Mouse (Mus musculus) brown adipose tissue, adult 24 weeks (tissue): Measurements from ENCODE around the gene Mplkip. TPM values are rescaled to one million over a fixed set of nuclear protein-coding genes. Genes with fewer than 3 reads are reported as not detected.

ENCODE experiments used
- H3K27ac ChIP-seq: fragments of 200-500 bp; replicated peaks from 2 replicates; pipeline ENCODE4 v1.5.1; 2012; ENCODE audit warnings: low read depth, mild to moderate bottlenecking, low read length
- H3K4me1 ChIP-seq: fragments of 200-500 bp; 2 replicates; pipeline ENCODE4 v1.6.1; 2012; ENCODE audit warnings: low read length, mixed read lengths; ENCODE audit not compliant: control insufficient read depth, insufficient read depth, insufficient read length
- H3K4me3 ChIP-seq: fragments of 200-500 bp; 2 replicates; pipeline ENCODE4 v1.5.1; 2012; ENCODE audit warnings: low read depth, mild to moderate bottlenecking, low read length, moderate library complexity; ENCODE audit not compliant: insufficient read depth
- polyA plus RNA-seq: library from polyadenylated mRNA; stranded (reverse); fragments of >200 nt; gene quantifications from 2 replicates; pipeline ENCODE4 v1.2.4, GENCODE M21; 2012; ENCODE audit not compliant: missing spikeins, insufficient read depth, insufficient read length

The Mplkip gene
- polyA plus RNA-seq, 1 experiment: 23.3 TPM

- no peak overlapping the region for H3K27ac ChIP-seq
- no peak overlapping the region for H3K4me3 ChIP-seq
- no peaks in the 10 kb centered on the region for H3K4me1 ChIP-seq
Observed at GRCm38 (mm10) chr13:17727922-17728321, 32.9 kb downstream of the Mplkip start.

GRCm38 (mm10) chr13:17728798-17729197 lies 33.8 kb downstream of the Mplkip start:
- Histone ChIP-seq H3K4me1 (no peaks in the 10 kb centered on the region), H3K27ac (no peak overlapping the region), H3K4me3 (no peak overlapping the region)

Other genes with a start within 250 kb of the Mplkip start
- gene Sugct, start 361 bp downstream of the Mplkip start, polyA plus RNA-seq: 21.6 and 51.9 TPM in 2 replicates
- 20.1 and 22.6 TPM in 2 replicates for gene Cdk13, start 109.9 kb downstream of the Mplkip start, polyA plus RNA-seq
- gene Rala, start 249.0 kb downstream of the Mplkip start, polyA plus RNA-seq: 101 and 106 TPM in 2 replicates